Mouse (Mus musculus) small intestine, adult 2 months (tissue): ENCODE measurements at regions not wholly inside any gene's neighbourhood (a gene's known extent, or its start where the extent isn't known, plus 50 kb on each side); places are given as distances from the start of the nearest gene placed in this dataset.

Source experiments
- CTCF ChIP-seq: fragments of 200-500 bp; IDR thresholded peaks from 2 replicates; pipeline ENCODE4 v1.5.1; 2012; ENCODE audit warnings: low read depth, mild to moderate bottlenecking, control low read depth, inconsistent platforms, low read length, moderate library complexity, mixed read lengths; ENCODE audit not compliant: insufficient replicate concordance, insufficient read length; ENCODE audit errors: extremely low read depth
- POLR2A ChIP-seq: fragments of 200-500 bp; IDR thresholded peaks from 2 replicates; pipeline ENCODE4 v1.6.1; 2012; ENCODE audit warnings: low read depth, mild to moderate bottlenecking, control low read depth, inconsistent platforms, low read length, moderate library complexity

DNA sequence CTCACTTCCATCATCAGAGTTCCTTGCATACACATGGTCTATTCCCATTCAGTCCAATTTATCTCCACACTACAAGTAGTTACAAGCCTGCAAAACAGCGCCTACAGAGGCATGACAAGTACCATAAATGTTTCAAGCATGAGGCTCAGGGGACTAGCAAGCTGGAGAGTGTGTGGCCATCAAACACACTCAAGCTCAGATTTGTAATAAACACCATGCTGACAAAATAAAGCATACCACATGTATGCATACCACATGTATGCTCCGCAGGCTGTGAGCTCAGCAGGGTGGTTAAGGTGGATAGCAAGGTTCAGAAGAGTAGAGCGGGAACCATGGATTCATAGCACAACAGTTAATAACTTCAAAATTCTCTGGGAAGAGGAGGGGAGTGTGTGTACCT is 100.6 kb downstream of the Apob start:
- TF ChIP-seq CTCF (no peak), POLR2A (no peak)
